Mouse (Mus musculus) layer of hippocampus, adult 2 months (tissue): Measurements from ENCODE around the gene H13. TPM values are rescaled to one million over a fixed set of nuclear protein-coding genes. Genes with fewer than 3 reads are reported as not detected.

Experiments
- DNase-seq, 2 experiments: peaks; one replicate each; pipeline ENCODE4 v3.0.0; 2022; ENCODE audit warnings: low spot score in 2 of 2
- H3K27ac ChIP-seq: fragments of 200-600 bp; 2 replicates; pipeline ENCODE4 v1.8.1; 2022
- H3K4me3 ChIP-seq: fragments of 200-600 bp; 2 replicates; pipeline ENCODE4 v1.8.1; 2022; ENCODE audit warnings: mild to moderate bottlenecking
- CTCF ChIP-seq: fragments of 200-600 bp; conservative IDR thresholded peaks from 2 replicates; pipeline ENCODE4 v1.8.1; 2022; ENCODE audit warnings: antibody characterized with exemption, mild to moderate bottlenecking, moderate library complexity
- total RNA-seq, 2 experiments: library from RNA; stranded (reverse); gene quantifications; 2 replicates each; pipeline ENCODE4 v1.2.3; 2021

The H13 gene
- total RNA-seq, 2 experiments from 2014 or later: 71.5 to 73.3 TPM

DNA sequence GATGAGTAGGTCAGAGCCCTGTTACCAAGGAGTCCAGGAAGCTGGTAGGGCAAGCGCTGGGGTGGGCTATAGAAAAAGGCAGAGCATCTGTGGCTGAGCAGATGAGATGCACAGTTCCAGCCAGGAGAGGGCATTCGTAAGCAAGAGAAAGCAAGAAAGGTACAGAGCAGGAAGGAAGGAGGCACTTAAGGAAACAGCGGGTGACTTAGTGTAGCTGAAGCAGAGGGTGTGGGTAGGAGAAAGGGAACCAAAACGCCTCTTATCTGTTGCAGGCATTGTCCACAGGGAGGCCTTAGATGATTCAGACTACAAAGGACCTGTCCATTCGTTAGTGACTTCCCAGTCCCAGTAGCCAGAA lies 2.4 kb downstream of the H13 start:
- Histone ChIP-seq H3K4me3 (peak overlapping the region; percentile 95), H3K27ac (peak overlapping the region; percentile 96; the same call in 1 of the 2 replicates)
- DNase-seq: no peak
- peak; percentile 72 for TF ChIP-seq CTCF

DNA sequence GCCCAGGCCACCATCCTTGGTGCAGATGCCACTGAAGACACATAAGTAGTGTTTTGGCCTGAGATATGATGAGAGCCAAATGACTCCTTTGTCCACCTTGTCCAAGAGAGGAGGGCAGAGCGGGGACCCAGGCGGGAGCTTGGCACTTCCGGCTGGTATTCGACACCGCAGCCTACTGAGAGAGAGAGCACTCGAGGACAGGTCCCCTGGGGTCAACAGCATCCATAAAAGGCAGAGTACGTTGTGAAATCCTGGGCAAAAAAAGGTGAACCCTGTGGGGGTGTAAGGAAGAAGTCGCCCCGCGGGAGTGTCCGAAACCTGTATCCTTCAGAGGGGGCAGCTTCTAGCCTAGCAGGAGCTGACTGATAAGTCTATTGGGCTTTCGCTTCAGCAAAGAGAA lies 2.9 kb downstream of the H13 start:
- Histone ChIP-seq H3K27ac (peak overlapping the region; percentile 96; the same call in 1 of the 2 replicates), H3K4me3 (peak overlapping the region; percentile 95)
- no peak for DNase-seq
- TF ChIP-seq CTCF: no peak

DNA sequence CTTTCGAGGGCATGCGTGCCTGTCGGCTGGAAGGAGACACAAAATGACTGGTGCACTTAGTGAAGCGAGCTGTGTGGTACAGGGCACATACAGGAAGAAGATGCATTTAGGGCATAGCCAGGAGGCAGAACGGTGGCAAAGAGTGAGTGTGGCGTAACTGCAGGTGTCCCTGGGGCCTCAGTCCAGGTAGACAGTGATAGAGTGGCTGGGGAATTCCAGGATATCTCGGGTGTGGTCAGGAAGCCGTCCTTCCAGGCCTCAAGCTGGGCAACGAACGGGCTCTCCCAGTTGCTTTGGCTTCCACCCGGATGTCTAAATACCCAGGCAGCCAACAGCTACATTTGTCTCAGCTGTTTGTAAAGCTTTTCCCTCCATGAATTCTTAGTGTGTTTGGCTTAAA lies 4.9 kb downstream of the H13 start:
- H3K4me3 ChIP-seq: no peak overlapping the region
- no peak for TF ChIP-seq CTCF
- peak overlapping the region; percentile 28; the same call in 1 of the 2 replicates for H3K27ac ChIP-seq

GRCm38 (mm10) chr2:152675252-152675791 lies 6.1 kb downstream of the H13 start:
- Histone ChIP-seq H3K27ac (peak overlapping the region; percentile 28; the same call in 1 of the 2 replicates), H3K4me3 (no peak overlapping the region)
- DNase-seq: no peak
- no peak for TF ChIP-seq CTCF

More for the DNA sequence above, 4.9 kb downstream of the H13 start:
- DNase-seq: no peak

GRCm38 (mm10) chr2:152678302-152678701 lies 9.0 kb downstream of the H13 start:
- no peak overlapping the region for H3K4me3 ChIP-seq
- peak; percentile 58 to 59 for DNase-seq
- H3K27ac ChIP-seq: no peak overlapping the region; the same call in 1 of the 2 replicates
- peak; percentile 90 for TF ChIP-seq CTCF

- DNase-seq: no peak
- TF ChIP-seq CTCF: no peak
- Histone ChIP-seq H3K27ac (peak overlapping the region; percentile 23; the same call in 1 of the 2 replicates), H3K4me3 (no peak overlapping the region)
Measured at GRCm38 (mm10) chr2:152678925-152679324, 9.7 kb downstream of the H13 start.

DNA sequence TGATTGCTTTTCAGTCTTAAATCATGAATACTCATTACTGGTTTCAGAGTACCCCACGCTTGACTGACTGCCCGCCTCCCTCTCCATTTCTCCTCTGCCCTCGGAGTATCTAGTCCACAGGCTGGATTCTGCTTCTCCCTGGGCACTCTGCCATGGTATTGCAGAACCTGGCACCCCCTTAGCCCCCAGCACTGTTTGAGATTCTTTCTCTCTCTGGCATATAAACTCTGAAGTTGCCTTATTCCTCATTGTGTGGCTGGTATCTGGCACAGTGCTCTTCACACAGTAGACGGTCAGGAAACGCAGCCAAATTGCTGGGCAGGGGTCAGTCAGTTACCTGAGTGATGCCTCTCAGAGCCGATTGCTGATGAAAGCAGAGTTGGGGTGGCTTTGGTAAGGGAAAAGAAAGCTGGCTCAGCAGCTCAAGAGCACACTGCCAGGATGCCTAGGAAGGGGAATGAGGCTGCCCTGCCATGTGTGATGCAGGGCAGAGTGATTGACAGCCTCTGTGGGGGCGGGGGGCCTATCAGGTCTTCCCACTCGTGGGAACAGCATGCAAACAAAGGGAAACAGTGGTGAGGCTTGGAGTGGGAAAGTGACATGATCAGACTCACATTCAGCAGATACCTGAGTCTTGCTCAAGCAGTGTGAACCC lies 10.6 kb downstream of the H13 start:
- peak overlapping the region; percentile 63; the same call in 1 of the 2 replicates for H3K27ac ChIP-seq
- DNase-seq: no peak
- H3K4me3 ChIP-seq: peak overlapping the region; percentile 17; the same call in 1 of the 2 replicates
- TF ChIP-seq CTCF: no peak

- no peak overlapping the region; the same call in 1 of the 2 replicates for H3K27ac ChIP-seq
- no peak for TF ChIP-seq CTCF
- no peak for DNase-seq
- H3K4me3 ChIP-seq: no peak overlapping the region
Measured at GRCm38 (mm10) chr2:152683086-152683485, 13.8 kb downstream of the H13 start.

GRCm38 (mm10) chr2:152686399-152686798 lies 17.1 kb downstream of the H13 start:
- Histone ChIP-seq H3K27ac (peak overlapping the region; percentile 88), H3K4me3 (peak overlapping the region; percentile 48)
- TF ChIP-seq CTCF: no peak
- no peak for DNase-seq

DNA sequence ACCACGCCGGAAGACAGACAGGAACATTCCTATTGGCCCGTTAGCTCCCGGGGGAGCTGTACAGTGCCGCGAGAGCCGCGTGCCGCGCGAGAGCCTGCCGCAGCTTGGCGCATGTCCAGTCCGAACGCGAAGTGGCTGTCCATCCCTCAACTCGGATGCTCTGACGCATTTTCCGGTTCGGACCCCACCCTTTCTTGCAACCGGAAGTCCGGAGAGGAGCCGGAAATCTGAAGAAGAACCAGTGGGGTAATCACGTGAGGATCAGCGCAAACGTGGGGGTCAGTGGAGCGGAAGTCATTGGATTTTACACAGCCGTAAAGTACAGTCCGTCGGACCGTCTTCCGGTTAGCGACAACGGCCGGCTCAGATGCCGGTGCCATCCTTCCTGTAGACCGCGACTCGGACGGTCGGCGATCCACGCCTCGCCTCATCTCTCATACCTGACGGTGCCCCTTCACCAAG lies 17.6 kb downstream of the H13 start, which contains the start of gene Mcts2:
Gene Mcts2, plus strand, starts transcription at position 230 of the 462 bp plus-strand sequence.
- TF ChIP-seq CTCF: no peak
- Histone ChIP-seq H3K4me3 (peak within 1 kb of the TSS; percentile 54), H3K27ac (peak within 1 kb of the TSS; percentile 88)
- peak; percentile 94 for DNase-seq

- H3K27ac ChIP-seq: no peak overlapping the region
- no peak for DNase-seq
- TF ChIP-seq CTCF: peak; percentile 58
Measured at GRCm38 (mm10) chr2:152691564-152692217, 22.4 kb downstream of the H13 start.

GRCm38 (mm10) chr2:152693233-152693632 lies 24.0 kb downstream of the H13 start:
- peak; percentile 98 for TF ChIP-seq CTCF
- H3K4me3 ChIP-seq: peak overlapping the region; percentile 40
- peak overlapping the region; percentile 78 for H3K27ac ChIP-seq
- DNase-seq: peak in 1 of 2 experiments; percentile 70

More at GRCm38 (mm10) chr2:152691564-152692217, 22.4 kb downstream of the H13 start:
- H3K4me3 ChIP-seq: no peak overlapping the region

DNA sequence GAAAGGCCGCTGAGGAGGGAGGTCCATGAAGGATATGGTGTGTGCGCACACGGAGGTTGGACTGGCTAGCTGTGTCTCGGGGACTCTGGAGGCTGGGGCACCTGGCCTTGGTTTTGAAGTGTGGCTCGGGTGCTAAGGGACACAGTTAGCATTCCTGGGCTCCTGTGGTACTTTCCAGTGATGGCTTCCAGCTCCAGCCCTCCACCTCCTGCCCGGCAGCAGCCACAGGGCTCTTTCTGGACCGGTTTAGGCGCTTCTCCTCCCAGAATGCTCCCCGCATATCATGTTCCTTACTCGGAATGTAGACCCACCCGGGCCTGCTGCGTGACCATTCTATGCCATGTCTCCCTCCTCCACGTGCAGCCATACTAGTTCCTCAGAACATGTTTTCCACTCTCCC lies 24.5 kb downstream of the H13 start:
- H3K4me3 ChIP-seq: peak overlapping the region; percentile 40
- no peak for DNase-seq
- TF ChIP-seq CTCF: no peak
- peak overlapping the region; percentile 78 for H3K27ac ChIP-seq
